Comparison of ENCODE assay signal across 21 mouse cellular contexts in the genomic region with DNA sequence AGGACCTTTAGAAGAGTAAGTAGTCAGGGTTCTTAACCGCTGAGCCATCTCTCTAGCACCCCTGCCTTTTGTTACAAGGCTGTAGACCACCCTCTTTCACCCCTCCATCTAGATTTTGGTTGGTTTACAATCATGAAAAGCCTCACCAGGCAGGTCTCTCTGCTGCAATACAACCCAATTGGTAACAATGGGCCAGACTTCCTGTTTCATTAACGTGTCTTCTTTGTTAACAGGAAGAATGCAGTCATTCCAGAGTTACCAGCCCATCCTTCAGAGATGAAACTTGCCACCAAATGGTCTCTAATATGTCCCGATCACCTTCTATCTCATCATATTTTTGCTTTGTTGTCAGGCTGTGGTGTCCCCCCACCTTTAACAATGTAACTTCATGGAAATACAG.
"Had no signal": no experiment of that assay in that cellular context is flagged by ENCODE, and none has a peak within 500 bp of the region (broad histone marks: within the 10 kb centered on the region; RNA-seq: fewer than 3 reads in every experiment).

No protein-coding gene starts in this region.

- ATAC-seq: intestine, postnatal 0 days; midbrain, embryonic 13.5 days; midbrain, embryonic 16.5 days had no signal

- H3K4me3 ChIP-seq: layer of hippocampus, adult 2 months; liver, embryonic 13.5 days; megakaryocyte, embryonic 14.5 days; midbrain, embryonic 10.5 days; midbrain, embryonic 13.5 days; neural tube, embryonic 12.5 days; neural tube, embryonic 15.5 days had no signal

- H3K27ac ChIP-seq: kidney, postnatal 0 days; layer of hippocampus, adult 2 months; liver, embryonic 13.5 days; midbrain, embryonic 10.5 days; midbrain, embryonic 13.5 days; neural tube, embryonic 12.5 days; neural tube, embryonic 15.5 days had no signal

- H3K9me3 ChIP-seq: liver, embryonic 13.5 days; midbrain, embryonic 10.5 days; midbrain, embryonic 13.5 days; neural tube, embryonic 15.5 days had no signal

- H3K27me3 ChIP-seq: liver, embryonic 13.5 days; megakaryocyte, embryonic 14.5 days; midbrain, embryonic 13.5 days; neural tube, embryonic 12.5 days; neural tube, embryonic 15.5 days had no signal

- H3K36me3 ChIP-seq: liver, embryonic 13.5 days; neural tube, embryonic 12.5 days; neural tube, embryonic 15.5 days had no signal

- DNase-seq: kidney, adult 2 months; kidney, postnatal 25 days; layer of hippocampus, adult 9-11 months; liver, embryonic 13.5 days; lung, adult 2 months; lung, postnatal 14 days; lung, postnatal 4 days; right cerebral cortex, adult 18-20 months; right cerebral cortex, postnatal 14 days; spleen, adult 18-20 months; thymus, adult 18-20 months; thymus, postnatal 36 days had no signal
